Mouse (Mus musculus): ENCODE data around the gene Tmem231.

- TF ChIP-seq GATA1 (IDR thresholded peaks at IDR 0.05; ENCODE audit: low read length) (no peak), TAL1 (IDR thresholded peaks at IDR 0.05; ENCODE audit: low read length) (no peak)
Observed at GRCm38 (mm10) chr8:111889931-111890910, 43.5 kb downstream of the Tmem231 start.

Measured in erythroblast, embryonic 14.5 days (primary cell).